Mouse (Mus musculus) left cerebral cortex, adult 11 months (tissue): ENCODE data around the gene Rps6kl1.

ENCODE experiments used
- DNase-seq: peaks from one replicate; pipeline ENCODE4 v3.0.0; 2022; ENCODE audit warnings: low spot score

Rps6kl1 gene

DNA sequence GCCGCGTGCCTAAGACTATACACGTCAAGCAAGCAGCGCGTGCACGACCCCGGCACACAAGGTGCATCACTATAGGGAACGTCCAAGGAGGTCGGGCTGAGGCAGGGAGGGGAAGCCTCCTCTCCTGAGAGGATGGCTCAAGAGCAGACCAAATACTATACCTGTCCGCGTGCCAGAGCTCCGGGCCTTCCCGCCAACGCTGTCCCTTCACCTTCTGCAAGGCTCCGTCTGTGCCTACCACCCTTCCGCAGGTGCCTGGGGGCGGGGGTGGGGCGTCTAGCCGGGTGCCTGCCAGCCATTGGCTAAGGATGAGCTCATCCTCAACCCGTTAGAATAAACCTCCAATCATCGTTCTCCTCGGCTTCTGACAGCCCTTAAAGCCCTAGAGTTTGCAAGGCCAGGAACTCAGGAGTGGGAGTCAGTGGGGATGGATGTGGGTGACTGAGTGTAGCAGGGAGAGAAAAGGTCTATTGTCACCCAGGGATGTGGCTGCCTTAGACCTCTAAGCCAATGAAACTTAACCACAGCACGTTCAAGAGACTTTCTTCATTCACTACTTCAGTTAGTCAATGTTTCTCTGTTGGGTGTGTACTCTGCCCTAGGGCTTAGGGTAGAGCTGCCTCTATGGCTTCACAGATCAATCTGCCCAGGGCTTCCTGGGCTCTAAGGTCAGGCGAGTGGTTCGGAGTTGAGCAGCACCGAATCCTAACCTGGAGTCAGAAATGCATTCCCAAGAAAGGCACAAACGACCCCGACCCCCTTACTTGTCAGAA, at the start of gene Rps6kl1:
TSS of gene Rps6kl1 (minus strand) at position 263 of the 773 bp plus-strand sequence.
- peak; percentile 77 for DNase-seq

DNA sequence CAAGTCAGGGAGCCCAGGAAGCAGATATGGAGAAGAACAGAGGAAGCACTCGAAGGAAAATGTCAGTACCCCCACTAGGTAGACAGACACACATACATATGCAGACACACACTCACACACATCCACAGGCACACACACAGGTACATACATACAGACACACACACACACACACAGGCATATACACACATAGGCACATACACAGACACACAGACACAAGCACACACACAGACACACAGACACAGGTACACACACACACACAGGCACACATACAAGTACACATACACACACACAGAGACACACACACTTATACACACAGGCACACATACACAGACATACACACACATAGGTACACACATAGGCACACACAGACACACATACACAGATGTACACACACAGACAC, 48.9 kb upstream of the Rps6kl1 start:
- no peak for DNase-seq

DNA sequence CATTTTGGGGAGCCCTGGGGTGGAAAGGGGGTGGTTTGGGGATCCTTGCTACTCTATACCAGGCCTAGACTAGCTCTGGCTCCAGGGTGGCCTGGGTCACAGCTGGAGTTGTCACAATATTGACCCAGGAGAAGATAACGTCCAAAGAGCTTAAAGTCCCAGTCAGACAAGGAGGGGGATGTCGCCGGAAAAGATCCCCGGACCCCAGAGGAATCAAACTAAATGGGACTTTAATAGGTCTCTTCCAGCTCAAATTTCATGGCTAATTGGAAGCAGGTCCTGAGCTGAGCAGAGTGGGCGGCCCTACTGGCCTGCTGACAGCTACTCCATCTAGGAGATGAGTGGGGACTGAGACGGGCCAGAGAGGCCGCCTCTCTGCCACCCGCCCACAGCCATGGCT, 46.9 kb upstream of the Rps6kl1 start:
- no peak for DNase-seq

DNA sequence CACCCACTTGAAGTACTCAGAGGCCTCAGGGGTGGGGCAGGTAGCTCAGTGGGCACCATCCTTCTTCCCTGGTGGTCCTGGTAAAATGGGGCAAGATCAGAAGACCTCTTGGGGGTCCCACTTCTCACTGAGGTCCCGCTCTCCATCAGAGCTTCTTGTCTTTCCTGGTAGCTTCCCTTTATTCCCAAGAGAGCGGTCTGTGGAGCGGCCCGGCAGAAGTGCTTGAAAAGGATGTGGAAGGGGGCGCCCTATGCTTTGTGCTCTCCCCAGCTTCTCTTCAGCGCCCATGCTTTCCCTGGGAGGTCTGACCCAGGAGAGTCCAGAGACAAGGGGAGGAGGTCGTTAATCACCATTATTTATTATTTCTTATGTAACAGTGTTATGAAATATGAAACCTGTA, 46.3 kb upstream of the Rps6kl1 start:
- no peak for DNase-seq

DNA sequence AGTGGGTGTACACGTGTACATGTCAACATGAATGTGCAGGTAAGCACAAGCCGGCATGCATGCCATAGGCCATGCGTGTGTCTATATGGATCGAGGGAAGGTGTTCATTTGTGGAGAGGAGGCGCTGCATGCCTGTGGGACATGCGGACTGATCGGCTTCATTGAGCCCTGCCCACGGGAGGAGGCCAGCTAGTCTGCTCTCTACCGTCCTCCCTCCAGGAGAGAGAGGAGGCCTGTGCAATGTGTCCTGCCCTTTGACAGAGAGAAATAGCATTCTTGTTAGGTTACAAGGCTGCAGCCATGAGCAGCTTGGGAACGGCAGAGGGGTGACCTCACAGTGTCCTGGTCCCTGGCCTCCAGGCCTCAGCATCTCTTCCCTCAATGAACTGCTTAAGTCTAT, 45.1 kb upstream of the Rps6kl1 start:
- no peak for DNase-seq

DNA sequence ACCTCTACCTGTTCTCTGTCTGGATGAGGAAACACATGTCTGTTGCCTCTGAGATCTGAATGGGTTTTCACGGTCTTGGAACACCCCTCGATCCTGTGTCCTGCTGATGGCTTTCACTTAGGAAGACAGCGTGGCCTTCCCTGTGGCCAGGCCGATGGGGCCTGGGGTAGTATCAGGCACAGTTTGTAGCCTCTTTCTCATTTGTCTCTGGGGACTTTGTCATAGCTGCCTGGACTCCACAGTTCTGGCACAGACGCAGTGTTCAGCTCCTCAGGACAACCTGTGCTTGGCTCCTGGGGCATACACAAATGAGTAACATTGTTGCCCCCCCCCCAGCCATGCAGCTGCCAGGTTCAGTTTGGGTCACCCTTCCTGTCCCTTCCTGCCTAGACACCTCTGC, 44.0 kb upstream of the Rps6kl1 start:
- no peak for DNase-seq

DNA sequence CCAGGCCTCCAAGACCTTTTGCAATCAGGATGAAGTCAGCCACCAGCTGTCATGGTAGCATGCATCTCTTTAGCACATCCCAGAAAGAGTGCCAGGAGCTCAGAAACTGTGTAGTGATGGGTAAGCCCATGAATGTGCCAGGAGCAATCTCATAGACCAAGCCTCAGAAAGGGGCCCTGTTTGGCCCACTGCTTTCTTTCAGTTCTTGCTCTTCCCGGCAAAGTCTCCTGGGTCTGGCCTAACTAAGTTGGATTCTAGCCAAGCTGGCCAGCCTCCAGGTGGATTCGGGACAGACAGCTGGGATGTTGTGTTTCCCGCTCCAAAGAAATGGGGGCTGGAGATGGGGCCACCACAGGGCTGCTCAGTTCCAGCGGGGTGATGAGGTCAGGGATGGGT, 43.6 kb upstream of the Rps6kl1 start:
- DNase-seq, result no peak

DNA sequence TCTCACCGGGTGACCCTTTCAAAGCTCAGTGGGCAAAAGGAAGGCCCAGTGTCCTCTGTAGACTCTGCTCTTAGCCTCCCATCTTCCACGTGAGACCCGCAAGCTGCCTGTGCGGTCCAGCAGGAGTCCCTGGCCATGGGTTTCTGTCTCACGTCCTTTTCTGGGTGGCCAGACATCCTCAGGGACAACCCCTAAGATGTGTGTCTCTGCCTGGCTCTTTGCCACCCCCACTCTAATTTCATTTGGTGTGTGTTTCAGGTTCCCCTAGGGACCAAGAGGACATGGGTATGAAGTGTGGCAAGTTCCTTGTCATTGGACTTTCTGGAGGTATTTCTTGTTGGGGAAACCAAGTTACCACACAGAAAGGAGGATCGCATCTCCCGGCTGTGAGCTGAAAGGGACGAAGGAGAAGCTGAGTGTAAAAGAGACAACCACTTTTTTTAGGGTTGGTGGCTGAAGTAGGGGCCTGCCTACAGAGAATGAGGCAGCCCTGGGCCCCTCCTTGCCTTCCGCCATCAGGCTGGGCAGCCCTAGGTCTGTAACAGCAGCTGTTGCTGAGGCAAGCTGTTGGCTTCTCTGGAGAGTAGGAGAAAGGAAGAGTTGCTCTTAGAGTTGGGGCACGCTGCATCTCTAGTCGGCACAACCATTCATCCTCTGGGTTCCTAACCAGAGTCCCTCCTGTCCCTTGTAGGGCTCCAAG, 43.0 kb upstream of the Rps6kl1 start:
- no peak for DNase-seq

DNA sequence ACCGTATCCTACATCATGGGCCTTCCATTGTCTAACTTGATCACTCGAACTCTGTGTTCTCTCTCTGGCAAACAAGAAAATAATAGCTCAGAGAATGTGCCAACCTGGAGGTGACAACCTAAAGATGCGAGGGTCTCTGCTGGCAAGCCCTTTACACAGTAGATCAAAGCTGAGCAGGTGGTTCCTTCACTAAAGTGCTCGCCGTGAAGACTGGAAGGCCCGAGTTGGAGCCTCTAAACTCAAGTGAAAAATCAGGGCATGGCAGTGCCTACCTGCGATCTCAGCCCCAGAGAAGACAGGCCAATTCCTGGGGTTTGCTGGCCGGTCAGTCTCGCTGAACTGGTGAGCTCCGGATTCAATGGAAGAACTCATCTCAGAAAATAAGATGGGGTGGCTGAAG, 42.1 kb upstream of the Rps6kl1 start:
- DNase-seq, result no peak

DNA sequence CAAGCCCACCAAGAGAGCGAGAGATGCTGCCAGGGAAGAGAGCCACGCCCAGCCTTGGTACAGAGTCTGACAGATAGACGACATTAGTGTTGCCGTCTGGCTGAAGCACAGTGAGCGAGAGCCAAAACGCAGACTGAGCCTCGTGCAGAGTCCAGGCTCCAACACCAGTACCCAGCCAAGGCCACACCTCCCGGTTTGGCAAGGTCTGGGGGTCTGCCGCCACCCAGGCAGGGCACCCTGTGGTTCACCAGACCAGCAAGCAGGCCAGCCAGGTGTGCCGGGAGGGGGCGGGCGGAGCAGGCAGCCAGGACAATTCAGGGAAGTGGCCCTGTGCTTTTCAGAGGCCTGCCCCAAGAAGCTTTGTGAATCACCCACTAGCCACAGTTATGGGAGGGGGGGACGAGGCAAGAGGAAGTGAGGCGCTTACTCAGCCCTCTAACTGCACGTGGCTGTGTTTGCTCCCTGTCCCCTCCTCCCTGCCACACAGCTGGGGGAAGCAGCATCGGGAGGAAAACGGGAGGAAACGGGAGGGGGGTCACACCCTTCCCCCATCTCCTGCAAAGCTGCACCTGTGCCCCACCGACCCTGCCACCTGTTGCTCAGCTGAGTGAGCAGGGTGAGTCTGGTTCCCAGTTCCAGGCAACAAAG, 41.5 kb upstream of the Rps6kl1 start:
- no peak for DNase-seq

DNA sequence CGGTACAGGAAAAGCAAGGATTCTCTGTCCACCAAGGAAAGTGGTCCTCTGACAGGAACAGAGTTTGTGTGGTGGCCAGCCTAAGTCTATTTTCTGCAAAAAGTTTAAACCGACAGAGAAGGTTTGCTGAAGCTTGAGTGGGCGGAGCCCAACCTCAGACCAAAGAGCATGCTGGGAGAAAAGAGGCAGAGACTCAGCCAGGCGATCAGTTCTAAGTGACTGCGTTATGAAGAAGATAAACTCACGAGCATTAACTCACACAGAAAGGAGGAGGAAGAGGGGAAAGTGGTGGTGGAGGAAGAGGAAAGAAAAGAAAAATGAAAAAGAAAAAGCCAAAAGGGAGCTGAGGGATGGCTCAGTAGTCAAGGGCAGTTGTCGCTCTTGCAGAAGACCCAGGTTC, 39.2 kb upstream of the Rps6kl1 start:
- DNase-seq, result no peak

DNA sequence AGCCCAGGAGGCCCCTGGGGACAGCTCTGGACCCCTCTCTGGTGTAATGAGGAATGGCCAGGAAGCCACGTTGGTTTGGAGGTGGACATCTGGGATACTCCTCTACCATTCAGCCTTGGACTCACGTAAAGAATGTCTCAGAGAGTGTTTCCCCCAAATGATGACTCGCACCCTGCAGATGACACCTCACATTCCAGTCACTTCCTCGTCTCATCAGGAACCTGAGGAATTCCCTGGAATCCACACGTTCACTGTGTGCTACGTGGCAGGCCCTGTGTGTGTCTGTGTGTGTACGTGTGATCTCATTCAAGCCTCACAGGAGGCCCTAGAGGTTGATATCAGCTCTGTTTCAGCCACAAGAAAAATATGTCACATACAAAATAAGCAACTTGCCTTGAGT, 35.3 kb upstream of the Rps6kl1 start:
- no peak for DNase-seq

DNA sequence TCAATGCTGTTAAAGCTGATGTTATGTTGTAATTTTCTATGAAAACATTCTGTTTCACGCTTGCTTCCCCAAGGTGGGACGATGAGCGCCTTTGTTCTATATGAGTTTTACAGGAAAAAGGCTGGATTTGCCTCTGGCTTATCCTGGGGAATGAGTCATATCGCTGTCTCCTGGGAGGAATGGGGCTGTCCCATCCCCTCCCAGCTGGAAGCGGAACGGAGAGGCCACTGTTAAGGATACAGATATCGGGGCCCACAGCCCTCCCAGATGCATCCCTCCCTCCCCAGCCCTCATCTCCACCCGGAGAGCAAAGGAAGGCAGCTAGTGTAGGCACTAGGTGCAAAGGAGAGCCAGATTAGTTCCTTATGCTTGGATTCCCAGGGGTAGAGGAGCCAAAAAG, 34.7 kb upstream of the Rps6kl1 start:
- no peak for DNase-seq

DNA sequence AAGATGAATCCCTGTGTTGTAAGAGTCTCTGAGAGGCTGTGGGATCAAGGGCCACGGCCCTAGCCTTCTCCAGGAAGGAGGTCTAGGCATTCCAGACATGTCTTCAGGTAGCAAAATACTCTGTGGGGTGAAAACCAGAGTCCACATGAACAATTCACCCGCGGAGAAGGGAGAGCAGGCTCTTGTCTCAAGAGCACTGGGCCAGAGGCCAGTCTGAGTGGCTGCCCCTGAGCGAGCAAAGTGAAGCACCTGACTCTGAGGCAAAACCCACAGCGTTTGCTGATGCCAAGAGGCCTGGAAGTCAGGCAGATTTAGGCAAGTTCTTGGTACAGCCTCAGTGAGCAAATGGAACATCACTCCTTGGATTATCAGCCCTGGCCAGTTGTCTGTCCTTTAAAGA, 33.1 kb upstream of the Rps6kl1 start:
- no peak for DNase-seq

DNA sequence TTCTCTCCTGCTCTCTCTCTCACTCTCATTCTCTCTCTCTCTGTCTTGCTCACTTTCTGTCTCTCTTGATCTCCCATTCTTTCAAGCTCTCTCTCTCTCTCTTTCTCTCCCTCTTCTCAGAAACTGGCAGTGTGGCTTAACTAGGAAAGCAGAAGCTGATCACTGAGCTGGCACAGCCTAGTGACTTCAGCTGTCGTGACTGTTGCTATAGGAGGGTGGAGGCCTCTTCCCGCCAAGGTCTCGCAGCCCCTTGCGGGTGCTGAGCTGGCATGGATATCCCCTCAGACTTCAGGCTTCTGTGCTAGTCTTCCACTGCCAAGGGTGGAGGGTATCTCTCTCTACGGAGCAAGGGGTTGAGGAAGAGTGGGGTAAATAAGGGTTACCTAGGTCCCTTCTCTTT, 31.8 kb upstream of the Rps6kl1 start:
- no peak for DNase-seq

DNA sequence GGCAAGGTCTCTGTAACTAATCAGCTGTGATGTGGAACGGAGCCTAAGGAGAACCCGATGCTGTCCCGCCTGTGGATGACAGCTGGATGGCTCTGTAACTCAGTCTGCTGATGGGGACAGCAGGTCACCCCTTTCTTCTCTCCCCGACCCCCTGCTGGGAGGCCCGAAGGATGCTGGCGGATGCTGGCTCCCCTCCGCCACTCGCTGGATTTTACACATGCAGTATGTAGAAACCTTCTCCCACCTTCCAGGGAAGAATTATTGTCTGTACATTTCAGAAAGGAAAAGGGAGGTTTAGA, 31.2 kb upstream of the Rps6kl1 start:
- no peak for DNase-seq

DNA sequence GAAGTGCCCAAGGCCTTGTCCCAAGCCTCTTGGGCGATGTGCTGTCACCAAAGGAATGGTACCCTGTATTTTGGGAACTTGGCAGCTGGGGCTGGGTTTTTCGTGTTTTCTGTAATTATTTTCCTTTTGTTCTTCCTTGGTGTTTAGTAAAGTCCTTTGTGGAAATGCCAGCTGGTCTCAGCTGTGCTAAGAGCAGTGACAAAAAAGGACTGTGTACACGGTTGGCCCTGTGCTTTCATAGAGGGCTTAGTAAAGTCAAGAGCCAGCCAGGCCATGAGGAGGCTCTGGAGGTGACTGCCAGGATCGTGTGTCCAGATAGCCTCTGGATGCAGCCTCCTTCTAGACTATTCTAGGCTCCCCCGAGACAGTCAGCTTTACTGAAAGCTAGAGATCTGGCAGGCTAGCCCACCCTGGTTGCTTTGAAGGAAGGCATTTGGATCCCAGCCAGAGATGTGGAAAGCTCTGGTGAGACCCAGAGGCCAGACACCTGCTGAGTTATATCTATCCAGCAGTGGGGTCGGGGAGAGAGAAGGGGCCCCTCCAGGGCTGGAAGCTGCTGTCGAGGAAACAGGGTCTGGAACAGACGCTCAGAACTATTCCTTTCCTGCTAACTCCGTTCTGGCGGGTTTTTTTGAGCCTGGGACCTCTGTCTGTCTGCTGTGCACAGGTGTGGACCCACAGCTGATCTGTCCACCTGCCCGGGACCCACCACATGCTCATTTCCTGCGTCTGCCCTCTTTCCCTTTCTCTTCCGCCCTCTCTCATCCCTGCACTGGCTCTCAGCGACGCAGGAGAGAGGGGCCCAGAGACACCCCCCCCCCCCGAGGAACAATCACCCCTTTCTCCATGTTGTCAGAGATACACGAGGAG, 30.6 kb upstream of the Rps6kl1 start:
- no peak for DNase-seq

DNA sequence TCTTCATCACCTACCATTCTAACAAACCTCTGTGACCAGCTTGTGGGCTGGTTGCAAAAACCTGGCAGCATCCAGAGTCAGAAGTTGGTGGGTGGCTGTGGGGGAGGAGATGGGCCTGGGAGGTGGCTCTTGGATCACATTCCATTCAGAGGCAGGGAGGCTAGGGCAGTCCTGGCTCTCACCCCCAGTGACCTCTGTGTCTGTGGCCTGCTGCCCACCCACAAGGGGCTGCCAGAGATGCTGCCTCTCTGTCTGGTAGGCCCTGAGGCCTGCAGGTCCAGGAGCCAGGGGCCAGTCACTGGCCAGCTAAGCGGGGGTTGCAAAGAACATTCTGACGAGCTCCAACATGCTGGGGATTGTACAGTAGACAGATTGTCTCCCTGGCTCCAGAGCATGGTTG, 27.2 kb upstream of the Rps6kl1 start:
- no peak for DNase-seq

DNA sequence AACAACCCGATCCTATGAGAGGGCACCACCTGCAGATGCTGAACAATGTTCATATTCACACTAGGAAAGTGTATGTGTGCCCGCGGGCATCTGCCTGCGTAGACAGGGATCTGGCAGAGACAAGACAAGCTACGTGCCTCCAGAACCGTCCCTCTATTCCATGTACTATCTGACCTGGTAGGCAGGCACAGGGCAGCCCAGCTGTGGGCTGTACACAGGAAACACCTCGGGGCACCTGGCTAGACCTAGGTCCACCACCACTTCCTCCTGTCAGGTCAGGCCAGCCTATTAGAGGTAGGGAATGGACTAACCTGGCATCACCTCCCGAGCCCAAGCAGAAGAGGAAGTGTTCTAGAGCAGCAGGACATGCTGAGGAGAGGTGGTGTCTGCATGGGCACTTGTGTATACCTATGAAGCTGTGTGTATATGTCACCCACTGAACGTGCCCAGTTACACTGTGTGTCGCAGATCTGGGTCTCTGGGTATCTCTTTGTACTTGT, 26.7 kb upstream of the Rps6kl1 start, which contains the start of gene Pgf:
TSS of gene Pgf (minus strand) at position 51 of the 500 bp plus-strand sequence.
- DNase-seq, result no peak

DNA sequence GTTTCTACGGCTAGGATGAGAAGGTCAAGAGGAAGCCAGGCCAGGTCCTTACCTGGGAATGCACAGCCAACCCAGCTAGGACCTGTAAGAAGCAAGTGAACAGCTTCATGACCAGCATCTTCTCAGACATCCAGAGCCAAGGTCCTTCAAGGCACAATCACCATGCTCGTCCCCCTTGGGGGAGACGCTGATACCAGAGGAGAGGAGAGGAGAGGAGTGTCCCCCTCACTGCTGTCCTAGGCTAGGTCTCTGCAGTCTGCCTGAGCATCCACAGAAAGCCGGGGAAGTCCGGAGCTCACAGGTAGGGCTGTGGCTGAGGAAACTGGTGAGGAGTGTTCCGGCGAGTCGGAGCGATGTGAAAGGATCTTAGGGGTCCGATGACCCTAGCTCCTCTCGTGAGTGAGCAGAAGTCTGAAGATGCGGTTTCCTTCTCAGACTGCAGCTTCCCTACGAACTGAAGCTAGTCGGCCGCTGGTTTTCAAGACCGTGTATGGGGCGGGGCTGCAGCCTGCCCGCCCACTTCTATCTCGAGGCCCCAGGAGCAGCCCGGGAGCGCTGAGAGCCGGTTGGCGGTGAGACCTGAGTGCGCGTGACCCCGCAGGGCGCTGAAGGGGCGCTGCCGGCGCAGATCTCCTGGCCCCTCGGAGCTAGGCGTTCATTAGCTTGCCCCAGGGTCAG, 25.9 kb upstream of the Rps6kl1 start:
- no peak for DNase-seq

DNA sequence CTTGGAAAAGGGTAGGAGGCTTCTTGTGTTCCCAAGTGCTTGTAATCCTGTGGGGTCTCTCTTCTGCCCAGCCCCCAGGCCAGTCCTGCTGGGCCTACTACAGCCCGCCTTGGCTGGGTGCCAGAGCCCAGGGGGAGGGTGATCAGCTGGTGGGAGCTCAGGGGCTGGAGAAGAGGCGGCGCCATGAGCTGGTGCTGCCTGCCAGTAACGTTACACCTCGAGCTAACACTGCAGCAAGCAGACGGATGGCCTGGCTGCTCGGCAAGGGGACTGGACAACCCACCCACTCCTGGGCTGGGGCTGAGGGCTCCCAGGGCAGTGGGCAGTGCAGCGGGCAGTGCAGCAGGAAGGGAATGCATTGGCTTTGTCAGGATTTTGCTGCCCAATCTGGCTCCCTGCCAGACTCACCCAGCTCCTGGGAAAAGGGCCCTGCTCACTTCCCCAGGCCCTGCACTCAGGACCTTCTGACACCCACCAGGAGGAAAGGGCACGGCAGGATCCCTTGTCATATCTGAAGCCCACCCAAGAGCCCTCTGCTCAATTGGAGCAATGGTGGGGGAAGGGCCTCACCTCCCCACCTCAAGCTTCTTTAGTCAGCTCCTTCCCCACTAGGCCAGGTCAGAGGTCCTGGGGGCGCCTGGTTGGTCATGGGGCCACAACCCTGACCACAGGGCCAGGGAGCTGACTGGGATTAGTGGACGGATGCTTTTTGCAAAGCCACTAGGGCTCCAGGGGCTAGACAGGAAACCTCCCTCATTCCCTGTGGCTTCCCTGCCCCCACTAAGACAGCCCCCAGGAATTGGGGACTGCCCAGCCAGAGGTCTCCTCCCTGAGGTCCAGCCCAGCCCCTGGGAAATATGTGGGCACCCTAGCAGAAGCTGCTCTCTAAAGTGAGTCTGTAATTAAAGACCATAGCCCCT, 25.1 kb upstream of the Rps6kl1 start:
- no peak for DNase-seq
